Mouse (Mus musculus) MEL (cell line): ENCODE measurements around the gene Soga1. TPM values are rescaled to one million over a fixed set of nuclear protein-coding genes. Genes with fewer than 3 reads are reported as not detected.

Source experiments
- DNase-seq: peaks from one replicate; pipeline ENCODE4 v3.0.0; 2011; ENCODE audit warnings: low read depth, low spot score
- H3K27ac ChIP-seq: 2 replicates; pipeline ENCODE4 v1.5.1; 2012; ENCODE audit warnings: low read depth, mild to moderate bottlenecking, control low read depth, low read length, moderate library complexity; ENCODE audit not compliant: control insufficient read depth
- H3K27me3 ChIP-seq, 2 experiments: fragments of 150-350 bp in 1 of 2; sonication (generic) in 1 of 2; 2 replicates each; pipeline ENCODE4 v1.6.1; 2012; ENCODE audit warnings: low read length in 2 of 2, mild to moderate bottlenecking in 2 of 2, improper control_type of control experiment in 1 of 2, moderate library complexity in 1 of 2; ENCODE audit not compliant: insufficient read depth in 2 of 2, control insufficient read depth in 1 of 2
- H3K36me3 ChIP-seq, 2 experiments: 2 replicates each; pipeline ENCODE4 v1.6.1; 2012 to 2014; ENCODE audit warnings: low read length in 2 of 2, improper control_type of control experiment in 1 of 2, inconsistent platforms in 1 of 2, mild to moderate bottlenecking in 1 of 2; ENCODE audit not compliant: insufficient read depth in 2 of 2, control insufficient read depth in 1 of 2
- H3K4me1 ChIP-seq, 2 experiments: fragments of 150-350 bp in 1 of 2; sonication (generic) in 1 of 2; 2 replicates each; pipeline ENCODE4 v1.6.1; 2012; ENCODE audit warnings: low read length in 2 of 2, improper control_type of control experiment in 1 of 2, mild to moderate bottlenecking in 1 of 2; ENCODE audit not compliant: insufficient read depth in 2 of 2, control insufficient read depth in 1 of 2
- H3K4me3 ChIP-seq, 2 experiments: fragments of 150-350 bp in 1 of 2; sonication (generic) in 1 of 2; 2 replicates each; pipeline ENCODE4 v1.5.1; 2012; ENCODE audit warnings: low read depth in 2 of 2, low read length in 2 of 2, mild to moderate bottlenecking in 2 of 2, moderate library complexity in 2 of 2, control low read depth in 1 of 2, improper control_type of control experiment in 1 of 2; ENCODE audit not compliant: control insufficient read depth in 1 of 2, insufficient read depth in 1 of 2
- H3K79me2 ChIP-seq: 2 replicates; pipeline ENCODE4 v1.6.1; 2012; ENCODE audit warnings: mild to moderate bottlenecking, low read length, moderate library complexity; ENCODE audit not compliant: control insufficient read depth, poor library complexity, insufficient read depth
- H3K9ac ChIP-seq: 2 replicates; pipeline ENCODE4 v1.6.1; 2012; ENCODE audit warnings: low read depth, mild to moderate bottlenecking, control low read depth, low read length, moderate library complexity; ENCODE audit not compliant: control insufficient read depth, poor library complexity, severe bottlenecking
- H3K9me3 ChIP-seq: fragments of 150-350 bp; sonication (generic); replicated peaks from 2 replicates; pipeline ENCODE4 v1.6.1; 2012; ENCODE audit warnings: mild to moderate bottlenecking, low read length, improper control_type of control experiment, moderate library complexity; ENCODE audit not compliant: insufficient read depth
- CHD1 ChIP-seq: IDR thresholded peaks from 2 replicates; pipeline ENCODE4 v1.6.1; 2012; ENCODE audit warnings: low read depth, mild to moderate bottlenecking, inconsistent platforms, low read length, improper control_type of control experiment
- E2F4 ChIP-seq: IDR thresholded peaks from 2 replicates; pipeline ENCODE4 v1.6.1; 2011; ENCODE audit warnings: low read depth, low read length, improper control_type of control experiment, borderline replicate concordance
- ELF1 ChIP-seq: IDR thresholded peaks from 2 replicates; pipeline ENCODE4 v1.6.1; 2014; ENCODE audit warnings: low read depth, mild to moderate bottlenecking, inconsistent platforms, low read length, improper control_type of control experiment, moderate library complexity
- EP300 ChIP-seq, 2 experiments: IDR thresholded peaks; 2 replicates each; pipeline ENCODE4 v1.6.1; 2011; ENCODE audit warnings: improper control_type of control experiment in 2 of 2, low read length in 2 of 2, low read depth in 1 of 2, mild to moderate bottlenecking in 1 of 2
- ETS1 ChIP-seq: IDR thresholded peaks from 2 replicates; pipeline ENCODE4 v1.6.1; 2012; ENCODE audit warnings: low read depth, mild to moderate bottlenecking, inconsistent platforms, low read length, improper control_type of control experiment, moderate library complexity
- GABPA ChIP-seq: IDR thresholded peaks from 2 replicates; pipeline ENCODE4 v1.6.1; 2012; ENCODE audit warnings: low read depth, mild to moderate bottlenecking, inconsistent platforms, low read length, improper control_type of control experiment, moderate library complexity
- GATA1 ChIP-seq: IDR thresholded peaks from 2 replicates; pipeline ENCODE4 v1.6.1; 2011; ENCODE audit warnings: low read depth, low read length, improper control_type of control experiment
- HCFC1 ChIP-seq: IDR thresholded peaks from 2 replicates; pipeline ENCODE4 v1.6.1; 2012; ENCODE audit warnings: low read depth, mild to moderate bottlenecking, inconsistent platforms, low read length, improper control_type of control experiment, moderate library complexity
- MAFK ChIP-seq: IDR thresholded peaks from 2 replicates; pipeline ENCODE4 v1.6.1; 2011; ENCODE audit warnings: low read depth, mild to moderate bottlenecking, low read length, improper control_type of control experiment, borderline replicate concordance
- MAX ChIP-seq: IDR thresholded peaks from 2 replicates; pipeline ENCODE4 v1.6.1; 2011; ENCODE audit warnings: low read length, improper control_type of control experiment
- MXI1 ChIP-seq: IDR thresholded peaks from 2 replicates; pipeline ENCODE4 v1.6.1; 2011; ENCODE audit warnings: mild to moderate bottlenecking, low read depth, low read length, improper control_type of control experiment
- MYB ChIP-seq: IDR thresholded peaks from 2 replicates; pipeline ENCODE4 v1.6.1; 2011; ENCODE audit warnings: mild to moderate bottlenecking, low read depth, low read length, improper control_type of control experiment
- MYC ChIP-seq: IDR thresholded peaks from 2 replicates; pipeline ENCODE4 v1.6.1; 2011; ENCODE audit warnings: low read depth, mild to moderate bottlenecking, low read length, improper control_type of control experiment, moderate library complexity
- POLR2A ChIP-seq, 2 experiments: IDR thresholded peaks; 2 replicates each; pipeline ENCODE4 v1.6.1; 2011 to 2012; ENCODE audit warnings: low read length in 2 of 2, mild to moderate bottlenecking in 2 of 2, control low read depth in 1 of 2, improper control_type of control experiment in 1 of 2, low read depth in 1 of 2, moderate library complexity in 1 of 2; ENCODE audit not compliant: control insufficient read depth in 1 of 2, insufficient read depth in 1 of 2, poor library complexity in 1 of 2
- POLR2AphosphoS5 ChIP-seq: IDR thresholded peaks from 2 replicates; pipeline ENCODE4 v1.6.1; 2012; ENCODE audit warnings: low read depth, borderline replicate concordance, mild to moderate bottlenecking, inconsistent platforms, low read length, moderate library complexity, mixed read lengths
- RAD21 ChIP-seq: IDR thresholded peaks from 2 replicates; pipeline ENCODE4 v1.6.1; 2011; ENCODE audit warnings: mild to moderate bottlenecking, low read depth, low read length, improper control_type of control experiment
- SMC3 ChIP-seq: IDR thresholded peaks from 2 replicates; pipeline ENCODE4 v1.6.1; 2011; ENCODE audit warnings: low read depth, low read length, improper control_type of control experiment
- USF2 ChIP-seq, 2 experiments: IDR thresholded peaks; 2 replicates each; pipeline ENCODE4 v1.6.1; 2011 to 2012; ENCODE audit warnings: improper control_type of control experiment in 2 of 2, low read length in 2 of 2, borderline replicate concordance in 1 of 2, inconsistent platforms in 1 of 2, low read depth in 1 of 2, mild to moderate bottlenecking in 1 of 2; ENCODE audit not compliant: insufficient read depth in 1 of 2
- polyA plus RNA-seq, 2 experiments: library from polyadenylated mRNA; stranded (reverse) in 1 of 2; unstranded in 1 of 2; fragments of >175 nt in 1 of 2; fragments of >200 nt in 1 of 2; gene quantifications; 2 replicates each; pipeline versions ENCODE4 v1.2.1 to v1.2.4; 2012; ENCODE audit warnings: low replicate concordance in 2 of 2, low read depth in 1 of 2; ENCODE audit not compliant: insufficient read length in 2 of 2, insufficient read depth in 1 of 2, missing spikeins in 1 of 2
- total RNA-seq: library from RNA; depleted of rRNA; stranded (reverse); fragments of 300-350 nt; gene quantifications from 2 replicates; pipeline ENCODE4 v1.2.3, GENCODE M21; 2012

Soga1 gene
- total and polyA plus RNA-seq, 3 experiments: 0.50 to 2.0 TPM; not detected in 1

- H3K9ac ChIP-seq: no peak overlapping the region
- DNase-seq: peak; percentile 15
- no peak overlapping the region for H3K27ac ChIP-seq
- no peak overlapping the region for H3K4me3 ChIP-seq
- H3K9me3 ChIP-seq: no peaks in the 10 kb centered on the region
- H3K79me2 ChIP-seq: peaks cover 8% of the 10 kb centered on the region
- H3K27me3 ChIP-seq: no peaks in the 10 kb centered on the region
- H3K4me1 ChIP-seq: peaks cover 3 to 12% of the 10 kb centered on the region in 2 experiments; a peak in 3 of 4 replicates
- H3K36me3 ChIP-seq: peaks cover 0 to 2% of the 10 kb centered on the region in 2 experiments; a peak in 1 of 4 replicates
- TF ChIP-seq MXI1 (no peak), GATA1 (0 out of 2 replicates have a peak, but pooled peaks have one; percentile 4), EP300 (IDR thresholded peaks at IDR 0.05; ENCODE audit: low read depth in 1 of 2, low read length in 2 of 2) (peak in 1 of 2 experiments; percentile 22; a peak in 1 of 4 replicates)
Observed at GRCm38 (mm10) chr2:157010634-157011310, 68.3 kb downstream of the Soga1 start.

GRCm38 (mm10) chr2:157010121-157010520, 68.9 kb downstream of the Soga1 start:
- DNase-seq: no peak
- H3K4me3 ChIP-seq: no peak overlapping the region
- peaks cover 0 to 2% of the 10 kb centered on the region in 2 experiments; a peak in 1 of 4 replicates for H3K36me3 ChIP-seq
- no peak overlapping the region for H3K27ac ChIP-seq
- peaks cover 3 to 12% of the 10 kb centered on the region in 2 experiments; a peak in 3 of 4 replicates for H3K4me1 ChIP-seq
- peaks cover 8% of the 10 kb centered on the region for H3K79me2 ChIP-seq
- no peak overlapping the region for H3K9ac ChIP-seq
- no peaks in the 10 kb centered on the region for H3K9me3 ChIP-seq
- no peaks in the 10 kb centered on the region for H3K27me3 ChIP-seq
- TF ChIP-seq MAFK (no peak), USF2 (IDR thresholded peaks at IDR 0.05; ENCODE audit: borderline replicate concordance in 1 of 2, insufficient read depth in 1 of 2, low read depth in 1 of 2, low read length in 2 of 2) (no peak), CHD1 (no peak), MYB (no peak), EP300 (IDR thresholded peaks at IDR 0.05; ENCODE audit: low read depth in 1 of 2, low read length in 2 of 2) (no peak)

DNA sequence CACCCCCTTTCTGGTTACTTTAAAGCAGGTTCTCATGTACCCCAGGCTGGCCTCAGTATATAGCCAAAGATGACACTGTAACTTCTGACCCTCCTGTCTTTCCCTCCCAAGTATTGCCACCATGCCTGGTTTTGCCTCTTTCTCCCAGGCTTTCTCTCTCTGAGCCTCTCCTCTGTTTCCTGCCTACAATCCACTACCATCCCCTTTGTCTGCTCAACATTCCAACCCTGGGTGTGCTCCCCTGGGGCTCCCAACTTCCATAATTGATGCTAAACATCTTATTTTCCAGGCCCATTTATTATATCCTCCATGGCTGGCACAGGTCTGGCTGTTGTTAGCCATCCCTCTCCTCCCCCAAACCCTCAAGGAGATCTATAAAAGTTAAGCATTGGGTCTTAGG, 70.5 kb downstream of the Soga1 start:
- H3K27ac ChIP-seq: no peak overlapping the region
- peaks cover 8% of the 10 kb centered on the region for H3K79me2 ChIP-seq
- H3K4me1 ChIP-seq: peaks cover 3 to 12% of the 10 kb centered on the region in 2 experiments; a peak in 3 of 4 replicates
- no peak overlapping the region for H3K4me3 ChIP-seq
- H3K9ac ChIP-seq: no peak overlapping the region
- peaks cover 2 to 5% of the 10 kb centered on the region in 2 experiments; a peak in 2 of 4 replicates for H3K36me3 ChIP-seq
- H3K27me3 ChIP-seq: no peaks in the 10 kb centered on the region
- no peak for DNase-seq
- no peak for TF ChIP-seq MYC
- TF ChIP-seq HCFC1: no peak
- no peak for TF ChIP-seq GABPA
- no peak for TF ChIP-seq MAX
- no peak for TF ChIP-seq ETS1
- no peak for TF ChIP-seq E2F4
- no peak for TF ChIP-seq ELF1
- TF ChIP-seq MYB: no peak
- TF ChIP-seq POLR2A (IDR thresholded peaks at IDR 0.05; ENCODE audit: control insufficient read depth in 1 of 2, insufficient read depth in 1 of 2, low read depth in 1 of 2, low read length in 2 of 2, poor library complexity in 1 of 2): no peak
- TF ChIP-seq POLR2AphosphoS5: no peak
- TF ChIP-seq GATA1: no peak
- no peak for TF ChIP-seq SMC3
- no peak for TF ChIP-seq CHD1
- no peak for TF ChIP-seq RAD21
- H3K9me3 ChIP-seq: no peaks in the 10 kb centered on the region
